Comparison of ENCODE assay signal across 16 mouse cellular contexts in the genomic region with DNA sequence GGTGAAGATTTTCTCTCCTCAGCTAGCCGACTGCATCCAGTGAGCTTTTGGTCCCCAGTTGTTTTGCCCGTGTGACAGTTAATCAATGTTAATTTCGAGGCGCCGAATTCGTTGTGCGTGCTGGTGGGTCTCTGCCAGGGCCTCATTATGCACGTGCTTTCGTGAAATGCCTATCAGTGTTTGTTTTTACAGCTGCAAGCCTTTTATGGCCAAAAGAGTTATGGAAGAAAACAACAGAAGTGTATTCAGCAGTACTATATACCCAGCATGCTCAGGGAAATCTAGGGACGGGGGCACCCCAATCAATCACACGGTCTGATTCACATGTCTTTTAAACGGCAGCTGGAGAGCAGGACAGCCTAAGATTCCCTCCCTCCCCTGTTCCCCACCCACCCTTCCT.
DNase-seq lines count a peak whose midpoint lies in the region; ATAC-seq and TF ChIP-seq lines count a peak whose summit lies in the region.
"Had no signal": no experiment of that assay in that cellular context is flagged by ENCODE, and none has a peak within 500 bp of the region (broad histone marks: within the 10 kb centered on the region; RNA-seq: fewer than 3 reads in every experiment).

No protein-coding gene starts in this region.

- no peaks in the 10 kb centered on the region for H3K27me3 ChIP-seq in midbrain, embryonic 14.5 days (ENCODE audit: control insufficient read depth, insufficient read depth, low read length)
- H3K27me3 ChIP-seq in midbrain, postnatal 0 days (ENCODE audit: insufficient read depth, low read length): no peaks in the 10 kb centered on the region
- no peaks in the 10 kb centered on the region for H3K27me3 ChIP-seq in forebrain, embryonic 13.5 days
- H3K27me3 ChIP-seq in hindbrain, embryonic 15.5 days: no peaks in the 10 kb centered on the region
- H3K27me3 ChIP-seq: heart, embryonic 15.5 days; kidney, embryonic 15.5 days had no signal

- no peak overlapping the region for H3K27ac ChIP-seq in midbrain, embryonic 14.5 days (replicated peaks; ENCODE audit: low read depth, low read length)
- H3K27ac ChIP-seq in midbrain, postnatal 0 days (ENCODE audit: low read depth, low read length): no peak overlapping the region
- peak overlapping the region; percentile 68 for H3K27ac ChIP-seq in forebrain, embryonic 13.5 days
- H3K27ac ChIP-seq in hindbrain, embryonic 15.5 days (replicated peaks): no peak overlapping the region
- H3K27ac ChIP-seq: heart, embryonic 15.5 days; kidney, embryonic 15.5 days had no signal

- H3K36me3 ChIP-seq in midbrain, embryonic 14.5 days (ENCODE audit: control insufficient read depth, insufficient read depth, low read length): no peaks in the 10 kb centered on the region
- no peaks in the 10 kb centered on the region for H3K36me3 ChIP-seq in midbrain, postnatal 0 days (ENCODE audit: insufficient read depth, low read length)
- H3K36me3 ChIP-seq in forebrain, embryonic 13.5 days (ENCODE audit: poor library complexity, severe bottlenecking): no peaks in the 10 kb centered on the region
- no peaks in the 10 kb centered on the region for H3K36me3 ChIP-seq in hindbrain, embryonic 15.5 days
- H3K36me3 ChIP-seq: G1E; heart, embryonic 15.5 days; kidney, embryonic 15.5 days had no signal

- H3K9me3 ChIP-seq in midbrain, embryonic 14.5 days (ENCODE audit: control insufficient read depth, low read length): no peaks in the 10 kb centered on the region
- H3K9me3 ChIP-seq in midbrain, postnatal 0 days (ENCODE audit: low read length): no peaks in the 10 kb centered on the region
- H3K9me3 ChIP-seq in forebrain, embryonic 13.5 days (replicated peaks): no peaks in the 10 kb centered on the region
- H3K9me3 ChIP-seq in hindbrain, embryonic 15.5 days: no peaks in the 10 kb centered on the region
- H3K9me3 ChIP-seq: heart, embryonic 15.5 days; kidney, embryonic 15.5 days had no signal

- H3K4me1 ChIP-seq in midbrain, embryonic 14.5 days (ENCODE audit: control insufficient read depth, insufficient read depth, low read length): peaks cover 4% of the 10 kb centered on the region; the same call in 1 of the 2 replicates
- H3K4me1 ChIP-seq in midbrain, postnatal 0 days (ENCODE audit: insufficient read depth, low read length): no peaks in the 10 kb centered on the region
- H3K4me1 ChIP-seq in forebrain, embryonic 13.5 days: peaks cover 32% of the 10 kb centered on the region
- peaks cover 11% of the 10 kb centered on the region for H3K4me1 ChIP-seq in hindbrain, embryonic 15.5 days (replicated peaks)
- H3K4me1 ChIP-seq: heart, embryonic 15.5 days; kidney, embryonic 15.5 days had no signal

- no peak overlapping the region for H3K9ac ChIP-seq in midbrain, embryonic 14.5 days (replicated peaks; ENCODE audit: low read length)
- no peak overlapping the region for H3K9ac ChIP-seq in midbrain, postnatal 0 days (replicated peaks; ENCODE audit: low read length, poor library complexity, severe bottlenecking)
- H3K9ac ChIP-seq in forebrain, embryonic 13.5 days: peak overlapping the region; percentile 8; the same call in 1 of the 2 replicates
- H3K9ac ChIP-seq in hindbrain, embryonic 15.5 days: no peak overlapping the region
- H3K9ac ChIP-seq: heart, embryonic 15.5 days; kidney, embryonic 15.5 days had no signal

- no peak for TF ChIP-seq CTCF in midbrain, postnatal 0 days (IDR thresholded peaks at IDR 0.05)

- H3K4me2 ChIP-seq in midbrain, embryonic 14.5 days (ENCODE audit: low read length): peak overlapping the region; percentile 27; the same call in 1 of the 2 replicates
- no peak overlapping the region; the same call in 1 of the 2 replicates for H3K4me2 ChIP-seq in midbrain, postnatal 0 days (ENCODE audit: low read depth, low read length, poor library complexity, severe bottlenecking)
- peak overlapping the region; percentile 44 for H3K4me2 ChIP-seq in forebrain, embryonic 13.5 days
- H3K4me2 ChIP-seq in hindbrain, embryonic 15.5 days: peak overlapping the region; percentile 26
- H3K4me2 ChIP-seq: heart, embryonic 15.5 days; kidney, embryonic 15.5 days; liver, embryonic 11.5 days had no signal

- no peak for ATAC-seq in midbrain, embryonic 14.5 days (ENCODE audit: low FRiP score, low TSS enrichment)
- ATAC-seq in midbrain, postnatal 0 days (ENCODE audit: low FRiP score): no peak
- peak; percentile 91 for ATAC-seq in forebrain, embryonic 13.5 days
- peak; percentile 81; the same call in 1 of the 2 replicates for ATAC-seq in hindbrain, embryonic 15.5 days (ENCODE audit: low FRiP score, low read depth)
- ATAC-seq: inflammation-experienced regulatory T-cells, adult 6 months had no signal

- H3K4me3 ChIP-seq in midbrain, embryonic 14.5 days (replicated peaks; ENCODE audit: low read depth, low read length): no peak overlapping the region
- no peak overlapping the region for H3K4me3 ChIP-seq in midbrain, postnatal 0 days (ENCODE audit: low read depth, low read length)
- no peak overlapping the region for H3K4me3 ChIP-seq in forebrain, embryonic 13.5 days
- no peak overlapping the region for H3K4me3 ChIP-seq in hindbrain, embryonic 15.5 days
- H3K4me3 ChIP-seq: heart, embryonic 15.5 days; kidney, embryonic 15.5 days had no signal

- no peak for DNase-seq in midbrain, embryonic 14.5 days
- no peak for DNase-seq in midbrain, postnatal 0 days (ENCODE audit: low spot score)
- DNase-seq in retina, embryonic 14.5 days (ENCODE audit: low spot score): peak; percentile 28
- DNase-seq in layer of hippocampus, adult 9-11 months: no peak
- no peak for DNase-seq in thymus, postnatal 36 days
- no peak for DNase-seq in thymus, postnatal 14 days
- DNase-seq: adrenal gland, postnatal 25 days; cerebellum, adult 11 months; lung, postnatal 14 days had no signal

- WGBS in midbrain, embryonic 14.5 days: 46% methylated on average over 12 of the region's 12 CpGs
- 39% methylated on average over 12 of the region's 12 CpGs for WGBS in midbrain, postnatal 0 days
- WGBS in forebrain, embryonic 13.5 days: 21% methylated on average over 12 of the region's 12 CpGs
- 13% methylated on average over 12 of the region's 12 CpGs for WGBS in hindbrain, embryonic 15.5 days

Comparison
In these comparisons a context has a peak if more than half of its experiments do, and no peak if none do; other contexts are left out.
1. ATAC-seq: peak in forebrain, embryonic 13.5 days (single experiment) and hindbrain, embryonic 15.5 days (single experiment); none in midbrain, embryonic 14.5 days (single experiment) and midbrain, postnatal 0 days (single experiment).